Mouse (Mus musculus) mesoderm, embryonic 11.5 days (tissue): ENCODE measurements around the gene Foxa1.

Experiments used
- DNase-seq: peaks from one replicate; pipeline ENCODE4 v3.0.0-alpha.2; 2012; ENCODE audit warnings: low read depth, low spot score

Foxa1 gene

DNA sequence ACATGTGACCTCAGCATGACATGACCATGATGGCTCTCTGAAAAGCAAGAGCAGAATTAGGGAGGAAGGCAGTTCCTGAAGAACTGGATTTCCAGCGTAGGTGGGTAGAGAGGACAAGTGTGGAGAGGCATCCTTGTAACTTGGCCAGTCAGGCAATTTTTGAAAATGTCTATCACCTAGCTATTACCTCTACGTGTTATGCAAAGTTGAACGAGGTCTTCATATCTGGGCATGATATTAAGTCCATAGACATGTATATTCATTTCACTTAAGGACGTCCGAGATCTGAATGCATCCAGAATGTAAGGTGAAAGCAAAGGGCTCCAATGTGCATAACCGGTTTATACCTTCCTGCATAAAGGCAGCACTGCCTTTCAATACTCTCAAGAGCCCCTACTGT is 5.6 kb downstream of the Foxa1 start:
- no peak for DNase-seq

DNA sequence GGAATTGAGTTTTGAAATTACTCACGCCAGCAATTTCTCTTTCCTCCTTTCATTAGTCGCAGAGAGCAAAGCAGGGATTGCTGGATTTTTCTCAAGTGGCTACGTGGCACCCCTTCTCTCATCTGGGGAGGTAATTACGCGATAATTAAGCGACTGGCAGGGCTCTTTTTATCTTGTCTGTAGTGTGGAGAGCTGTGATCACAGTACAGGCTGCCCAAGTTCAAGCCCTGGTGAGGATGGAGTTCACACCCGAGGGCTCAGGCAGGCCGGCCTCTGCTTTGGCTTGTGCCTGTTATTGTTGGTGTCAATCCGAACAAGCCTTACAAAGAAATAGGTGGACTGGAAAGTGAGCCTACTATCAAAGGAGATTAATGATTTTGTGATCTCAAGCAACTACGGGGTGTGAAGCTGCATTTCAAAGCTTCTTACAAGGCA is 7.1 kb downstream of the Foxa1 start:
- DNase-seq: no peak

DNA sequence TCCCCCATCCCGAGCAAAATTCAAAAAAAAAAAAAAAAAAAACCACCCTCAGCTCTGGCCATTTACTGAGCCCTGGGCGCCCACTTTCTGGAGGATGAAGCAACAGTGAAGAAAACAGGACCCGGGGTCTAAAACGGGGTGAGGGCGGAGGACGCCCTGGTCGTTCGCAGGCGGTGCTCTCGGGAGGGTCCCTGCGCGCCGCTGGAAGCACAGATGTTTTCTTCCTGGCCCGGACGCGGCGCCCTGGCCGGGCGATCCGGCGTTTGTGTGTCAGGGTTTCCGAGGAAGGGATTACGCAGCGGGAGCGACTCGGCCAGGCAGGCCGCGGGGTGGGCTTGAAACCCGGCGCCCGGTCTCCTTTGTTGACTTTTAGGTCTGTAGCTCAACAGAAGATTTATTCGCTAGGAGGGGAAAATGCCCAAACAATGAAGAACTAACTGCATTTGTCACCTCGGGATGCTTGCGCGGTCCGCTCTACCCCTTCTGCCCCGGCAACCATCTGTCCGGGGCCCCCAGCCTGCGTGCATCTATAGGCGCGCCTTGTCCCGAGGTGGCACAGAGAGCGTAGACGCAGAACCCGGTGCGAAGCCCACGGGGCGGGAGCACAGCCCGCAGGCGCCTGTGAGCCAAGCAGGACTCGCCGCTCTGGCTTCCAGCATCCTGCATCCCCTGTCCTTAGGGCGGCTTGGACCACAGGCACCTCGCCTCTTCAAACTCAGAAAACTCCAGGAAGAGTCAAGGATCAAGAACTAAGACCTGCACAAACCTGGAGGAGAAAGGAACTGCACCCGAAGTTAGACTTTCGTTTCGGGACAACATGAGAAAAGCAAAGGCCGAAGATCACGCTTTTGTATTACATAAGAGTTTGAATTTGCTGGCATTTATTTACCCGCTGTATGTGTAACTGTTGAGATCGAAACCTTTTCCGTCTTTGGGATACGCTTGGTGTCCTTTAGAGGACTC is 7.8 kb downstream of the Foxa1 start:
- peak; percentile 66 for DNase-seq

DNA sequence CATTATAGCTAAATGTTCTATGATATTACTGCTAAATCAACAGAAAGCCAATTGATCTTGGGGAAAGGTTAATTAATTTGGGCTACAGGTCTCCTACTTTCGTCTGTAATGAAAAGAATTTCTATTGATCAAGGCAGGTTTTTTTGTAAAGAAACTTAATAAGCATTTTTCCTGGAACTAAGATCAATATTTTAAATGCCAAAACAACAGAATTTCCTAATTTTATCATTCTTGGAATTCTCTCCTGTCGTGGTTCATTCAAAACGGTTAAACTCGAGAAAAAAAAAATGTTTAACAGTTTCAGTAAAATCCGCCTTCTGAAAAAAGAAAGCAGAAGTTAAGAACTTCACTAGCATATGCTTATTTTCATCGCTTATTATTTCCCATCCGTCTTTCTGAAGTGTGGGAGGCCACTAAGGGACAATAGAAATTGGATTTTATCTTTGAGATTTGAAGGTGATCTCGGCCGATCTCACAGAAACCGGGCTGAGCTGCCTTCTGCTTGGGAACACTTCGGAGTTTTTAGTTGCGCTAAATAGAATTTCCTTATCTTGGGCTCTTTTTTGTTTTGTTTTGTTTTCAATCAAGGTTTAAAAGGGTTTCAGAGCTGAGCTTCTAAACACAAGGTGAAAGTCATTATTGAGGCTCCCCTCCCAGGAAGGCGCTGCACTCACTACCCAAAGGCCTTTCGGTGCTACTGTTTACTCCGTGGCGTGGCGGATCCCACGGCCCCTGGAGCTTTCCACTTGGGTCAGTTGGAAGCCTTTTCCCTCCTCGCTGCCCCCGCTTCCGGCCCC is 8.7 kb downstream of the Foxa1 start:
- DNase-seq: no peak

DNA sequence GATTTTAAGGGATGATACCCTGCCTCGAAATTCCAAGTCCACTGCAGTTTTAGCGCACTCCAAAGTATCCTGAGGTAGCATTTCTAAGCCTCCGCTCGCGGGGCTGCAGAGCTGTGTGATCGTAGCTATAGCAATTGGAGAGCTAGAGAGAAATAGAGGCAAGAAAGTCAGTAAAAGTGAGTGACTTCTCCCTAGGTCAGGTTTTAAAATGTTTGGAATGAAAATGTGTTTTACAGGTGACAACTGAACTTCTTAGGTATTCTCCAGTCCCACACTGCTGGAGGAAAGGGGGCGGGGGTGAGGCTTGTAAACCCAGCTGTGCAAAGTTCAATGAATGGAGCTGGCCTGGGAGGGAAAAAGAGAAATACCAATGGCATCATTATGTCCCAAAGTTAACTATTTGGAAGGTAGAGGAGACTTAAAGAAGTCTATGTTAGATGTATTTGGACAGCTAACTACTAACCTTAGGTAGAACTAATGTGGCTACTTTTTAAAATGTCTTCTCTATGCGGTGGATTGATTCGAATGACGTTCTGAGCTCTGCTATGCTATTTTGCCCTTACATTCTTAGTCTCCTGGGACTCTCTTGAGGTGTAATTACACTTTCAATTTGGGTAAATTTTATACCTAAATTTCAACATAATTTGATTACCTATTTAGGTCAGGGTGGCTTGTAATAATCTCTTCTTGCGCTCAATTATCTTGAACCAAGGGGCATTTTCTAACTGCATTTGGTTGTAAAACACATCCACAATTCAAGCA is 9.6 kb downstream of the Foxa1 start:
- no peak for DNase-seq

DNA sequence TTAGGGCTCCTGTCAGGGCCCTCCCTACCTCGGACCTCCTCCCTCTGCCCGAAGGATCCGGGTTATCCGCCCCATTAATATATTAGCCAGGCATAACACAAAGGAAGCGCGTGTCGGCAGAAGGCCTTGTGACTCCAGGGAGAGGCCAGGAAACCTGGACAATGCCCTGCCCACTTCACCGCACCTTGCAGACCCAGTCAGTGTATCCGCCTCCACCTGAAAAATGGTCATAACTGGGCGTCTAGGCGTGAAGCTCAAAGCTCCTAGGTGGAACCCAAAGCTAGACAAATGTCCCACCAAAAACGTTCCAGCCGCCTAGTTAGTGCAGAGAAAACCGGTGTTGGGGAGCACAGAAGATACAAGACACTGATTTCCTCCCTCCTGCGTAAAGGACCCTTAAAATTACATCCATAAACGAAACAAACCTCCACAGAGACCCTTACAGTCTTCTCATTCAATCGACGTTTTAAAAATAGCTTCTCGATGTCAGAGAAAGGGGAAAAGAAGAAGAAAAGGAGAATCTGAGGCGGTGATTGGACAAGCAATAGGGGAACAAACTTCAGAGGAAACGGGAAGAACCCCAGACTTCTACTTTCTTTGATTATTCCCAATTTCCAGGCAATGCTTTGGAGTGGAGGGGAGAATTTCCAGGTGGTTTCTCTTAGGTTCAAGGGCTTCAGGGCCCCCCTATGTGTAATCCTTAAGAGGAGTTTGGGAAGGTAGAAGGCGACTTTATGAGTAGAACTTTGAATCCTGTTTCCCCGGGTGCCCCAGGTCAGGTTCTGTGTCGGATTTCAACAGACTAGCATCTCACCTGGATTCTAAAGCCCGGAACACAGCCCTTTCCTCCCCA is 10.4 kb downstream of the Foxa1 start:
- no peak for DNase-seq

DNA sequence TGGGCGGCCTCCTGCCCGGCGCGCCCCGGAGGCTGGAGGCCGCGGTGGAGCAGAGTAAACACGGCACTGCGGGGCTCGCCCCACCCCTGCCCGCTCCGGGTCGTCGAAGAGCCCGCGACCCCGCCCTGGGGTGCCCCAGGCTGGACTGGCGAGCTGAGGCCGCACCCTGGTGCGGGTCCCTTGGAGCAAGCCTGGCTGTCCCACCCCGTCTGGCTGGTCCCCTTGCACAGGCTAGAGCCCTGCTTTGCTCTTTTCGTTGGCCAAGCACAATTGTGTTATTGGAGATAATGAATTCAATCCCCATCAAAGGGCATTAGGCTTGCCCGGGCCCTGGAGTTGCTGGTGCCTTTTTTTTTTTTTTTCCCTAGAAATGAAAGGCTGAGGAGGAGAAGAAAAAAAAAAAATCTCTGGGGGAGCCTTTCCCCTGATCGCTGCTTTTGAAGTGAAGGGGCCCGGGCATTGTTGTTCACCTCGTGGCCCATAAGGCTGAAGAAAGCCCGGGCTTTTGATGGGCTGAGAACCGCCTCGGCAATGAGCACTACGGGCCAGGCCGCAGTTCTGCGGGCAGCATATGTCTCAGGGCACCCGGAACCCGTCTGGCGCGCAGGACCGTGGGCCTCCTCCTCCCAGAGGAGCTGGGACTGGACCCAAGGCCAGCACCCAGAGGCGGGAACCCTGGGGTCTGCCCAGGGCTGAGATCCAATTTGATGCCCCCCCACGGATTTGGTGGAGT is 11.7 kb downstream of the Foxa1 start:
- no peak for DNase-seq

DNA sequence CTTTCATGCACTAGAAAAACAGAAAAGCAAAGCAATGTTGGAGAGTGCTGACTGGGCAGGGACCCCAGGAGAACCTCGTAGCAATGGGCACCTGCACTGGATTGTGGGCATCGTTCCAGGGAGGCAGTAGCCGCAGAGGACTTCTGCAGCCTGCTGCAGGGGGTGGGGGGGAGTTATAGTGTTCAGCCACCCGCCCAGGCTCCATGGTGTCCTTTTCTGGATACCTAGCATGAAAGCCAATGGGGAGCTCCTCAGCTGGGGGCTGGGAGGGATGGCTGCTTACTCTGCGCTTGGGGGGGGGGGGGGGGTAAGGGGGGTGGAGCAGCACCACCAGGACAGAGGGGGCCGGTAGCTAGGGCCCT is 12.2 kb downstream of the Foxa1 start:
- DNase-seq: no peak

DNA sequence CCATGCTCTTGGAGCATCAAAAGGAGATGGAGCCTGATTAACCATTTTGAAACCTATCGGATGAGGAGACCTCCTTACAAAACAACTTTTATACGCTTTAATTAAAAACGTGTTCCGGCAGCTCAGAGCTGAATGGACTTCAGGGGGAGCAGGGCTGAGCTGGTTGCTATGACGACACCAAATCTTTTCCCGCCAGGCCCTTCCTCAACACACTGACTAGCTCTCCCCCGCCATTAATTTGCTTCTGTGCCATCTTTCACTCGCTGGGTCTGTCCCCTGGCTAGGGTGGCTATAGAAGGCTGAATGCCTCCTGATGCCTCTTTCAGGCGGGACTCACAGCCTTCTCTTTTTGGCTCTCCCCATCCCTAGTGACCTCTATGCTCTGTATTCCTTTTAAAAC is 16.2 kb downstream of the Foxa1 start:
- peak; percentile 46 for DNase-seq

DNA sequence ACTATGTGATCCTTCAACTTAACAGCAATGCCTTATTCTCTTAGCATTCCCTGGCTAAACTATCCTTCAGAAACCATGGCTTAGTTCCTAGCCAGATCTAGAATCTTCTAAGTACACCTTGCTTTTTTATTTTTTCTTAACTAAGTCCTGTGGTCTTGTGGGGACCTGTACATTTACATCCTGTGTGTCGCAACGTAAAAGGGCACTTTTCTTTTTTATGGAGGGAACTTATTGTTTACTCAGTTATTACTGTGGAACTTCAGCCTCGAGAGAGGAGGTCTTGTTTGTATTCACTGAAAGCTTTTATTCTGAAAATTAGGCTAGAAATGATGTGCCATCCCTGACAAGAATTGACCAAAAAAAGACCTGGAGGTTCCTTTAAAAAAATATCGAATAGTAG is 18.4 kb downstream of the Foxa1 start:
- DNase-seq: no peak

DNA sequence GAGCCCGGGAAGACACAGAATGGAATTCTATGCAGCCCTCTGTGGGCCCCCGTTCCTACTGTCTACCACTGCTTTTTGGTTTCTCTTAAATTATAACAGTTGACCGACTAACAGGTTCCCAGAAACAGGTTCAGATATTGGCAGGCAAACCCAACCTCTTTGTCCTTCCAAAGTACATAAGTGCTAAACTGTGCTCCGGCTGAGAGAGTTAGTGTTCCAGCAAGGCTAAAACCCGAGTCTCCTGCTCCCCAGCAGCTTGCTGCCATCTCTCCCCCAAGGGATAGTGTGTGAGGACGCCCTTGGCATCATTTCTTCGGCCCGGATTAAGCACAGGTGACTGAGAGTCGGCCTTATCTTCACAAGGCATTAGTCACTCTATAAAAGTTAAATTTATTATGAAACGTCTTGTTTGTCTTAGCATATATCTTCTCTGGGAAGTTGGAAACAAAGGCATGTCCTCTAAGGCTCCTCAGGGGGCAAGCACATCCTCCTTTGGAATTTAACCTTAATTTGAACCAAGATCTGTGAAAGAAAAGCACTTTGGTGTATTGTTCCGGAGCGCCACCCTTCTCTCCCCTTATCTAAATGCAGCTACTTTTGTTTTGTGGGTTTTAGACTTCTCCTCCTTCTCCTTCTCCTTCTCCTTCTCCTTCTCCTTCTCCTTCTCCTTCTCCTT is 30.9 kb downstream of the Foxa1 start:
- DNase-seq: no peak

DNA sequence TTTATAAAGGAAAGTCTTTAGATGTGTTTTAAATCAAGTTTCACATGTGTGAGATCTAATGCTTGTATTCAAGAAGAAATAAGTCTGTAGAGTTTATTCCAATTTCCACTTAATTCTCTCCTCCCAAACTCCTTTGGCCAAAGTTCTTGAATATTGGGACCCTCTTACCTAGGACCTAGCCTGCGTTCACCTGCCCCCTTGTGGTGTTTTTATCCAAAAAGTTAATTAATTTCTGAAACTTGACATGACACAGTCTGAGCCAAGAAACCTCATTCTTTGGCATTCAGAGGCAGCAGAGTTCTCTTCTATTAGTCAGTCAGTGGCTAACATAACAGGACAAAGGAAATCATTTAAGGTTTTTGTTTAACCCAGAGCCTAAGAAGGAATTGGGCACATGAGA is 32.2 kb downstream of the Foxa1 start:
- DNase-seq: no peak

DNA sequence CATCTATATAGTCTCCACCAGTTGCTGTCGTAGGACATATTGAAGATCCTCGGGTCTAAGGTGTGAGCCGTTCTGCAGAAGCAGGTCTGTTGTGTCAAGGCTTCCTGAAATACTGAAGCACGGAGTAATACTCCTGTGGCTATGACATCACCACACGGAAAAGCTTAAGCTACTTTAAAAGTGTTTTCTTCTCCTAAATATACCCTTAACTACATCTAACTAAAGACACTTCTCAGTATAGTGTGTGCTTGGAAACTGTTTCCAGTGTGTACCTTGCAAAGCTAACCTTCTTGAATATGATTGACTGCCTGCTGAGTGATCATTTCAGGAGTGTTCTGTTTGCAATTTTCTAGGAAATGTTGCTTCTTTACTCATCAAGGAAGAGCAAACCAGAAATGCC is 35.2 kb downstream of the Foxa1 start:
- no peak for DNase-seq

DNA sequence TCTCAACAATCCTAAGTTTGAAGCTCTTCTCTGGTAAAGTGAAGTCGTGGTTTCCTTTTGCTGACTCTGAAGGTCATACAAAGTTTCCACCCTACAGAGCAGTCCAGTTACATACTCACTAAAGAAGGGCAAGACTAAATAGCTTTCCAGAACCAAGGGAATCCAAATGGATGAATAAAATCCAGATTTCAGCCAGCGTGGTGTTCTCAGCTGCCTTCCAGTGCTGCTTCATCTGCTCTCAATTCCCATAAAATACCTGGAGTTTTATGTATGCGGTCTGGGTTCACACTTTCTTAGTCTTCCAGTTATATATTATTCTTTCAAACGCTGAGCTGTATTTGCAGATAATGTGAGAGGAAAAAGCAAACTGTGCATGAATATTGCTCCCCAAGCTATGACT is 35.6 kb downstream of the Foxa1 start:
- DNase-seq: no peak

DNA sequence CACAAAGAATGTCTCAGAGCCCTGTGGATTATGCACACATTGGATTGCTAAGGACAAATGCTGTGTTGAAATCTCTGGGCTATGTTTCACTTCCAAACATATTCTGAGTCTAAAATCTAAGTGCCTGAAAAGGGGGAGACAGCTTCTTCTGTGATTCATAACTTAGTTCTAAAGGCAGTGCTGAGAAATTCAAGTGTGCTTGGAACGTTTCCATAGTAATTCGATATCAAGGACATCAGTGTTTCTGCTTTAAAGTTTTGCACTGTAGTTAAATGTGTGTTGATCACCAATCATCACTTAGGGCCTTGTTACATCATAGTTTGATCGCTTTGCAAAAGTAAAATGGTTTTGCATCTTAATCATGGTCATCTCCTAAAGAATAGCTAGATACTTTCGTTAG is 37.0 kb downstream of the Foxa1 start:
- no peak for DNase-seq

DNA sequence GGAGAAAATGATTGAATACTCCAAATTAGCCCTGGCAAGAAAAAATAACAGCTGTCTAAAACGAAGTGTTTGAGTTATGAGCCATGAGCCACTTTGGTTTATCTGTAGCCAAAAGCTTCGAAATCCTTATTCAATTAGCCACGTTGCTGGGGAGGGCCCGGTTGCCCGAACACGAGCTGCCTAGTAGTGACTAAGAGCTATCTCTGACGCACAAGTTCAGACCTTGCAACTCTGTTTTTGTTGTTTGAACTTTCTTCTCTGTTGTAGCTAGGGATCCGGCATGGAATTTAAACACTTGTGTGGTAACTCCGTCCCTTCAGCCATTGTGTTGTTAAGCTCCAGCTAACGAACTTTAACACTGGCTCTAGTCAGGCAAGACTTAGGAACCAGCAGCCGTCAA is 37.8 kb downstream of the Foxa1 start:
- no peak for DNase-seq

DNA sequence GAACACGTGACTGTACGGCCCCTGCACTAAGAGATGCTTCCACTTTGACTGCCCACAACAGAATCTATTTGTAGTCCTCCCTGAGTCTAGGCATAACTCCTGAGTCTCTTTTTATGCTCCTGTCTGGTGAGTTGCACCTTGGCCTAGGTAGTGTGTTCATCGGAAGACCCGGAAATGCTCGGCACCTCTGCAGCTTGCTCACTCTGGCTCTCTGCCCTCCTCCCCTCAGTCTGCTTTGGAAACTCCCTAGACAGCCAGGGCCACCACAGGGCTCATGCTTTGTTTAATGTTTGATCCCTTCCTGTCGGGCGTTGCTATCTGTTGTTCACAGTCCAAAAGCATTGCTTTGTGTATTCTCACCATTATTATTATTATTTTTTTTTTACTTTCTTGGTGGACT is 41.4 kb downstream of the Foxa1 start:
- no peak for DNase-seq

DNA sequence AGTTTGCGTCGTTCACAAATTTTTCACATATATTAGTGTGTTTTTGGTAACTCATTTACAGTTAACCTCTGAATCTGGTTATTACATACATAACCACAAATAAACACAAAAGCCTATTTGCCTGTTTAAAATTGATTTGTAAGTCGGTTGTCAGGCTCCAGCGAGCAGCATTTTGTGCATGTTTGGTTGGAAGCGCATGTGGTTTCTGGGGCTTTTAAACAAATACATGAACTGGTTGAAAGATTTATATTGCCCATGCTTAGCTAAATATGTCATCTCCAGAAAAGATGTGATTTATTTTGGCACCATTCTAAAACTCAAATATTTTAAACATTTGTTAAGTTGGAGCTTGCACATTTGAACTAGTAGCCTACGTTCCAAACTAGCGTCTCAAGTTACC is 46.5 kb downstream of the Foxa1 start:
- peak; percentile 9 for DNase-seq

DNA sequence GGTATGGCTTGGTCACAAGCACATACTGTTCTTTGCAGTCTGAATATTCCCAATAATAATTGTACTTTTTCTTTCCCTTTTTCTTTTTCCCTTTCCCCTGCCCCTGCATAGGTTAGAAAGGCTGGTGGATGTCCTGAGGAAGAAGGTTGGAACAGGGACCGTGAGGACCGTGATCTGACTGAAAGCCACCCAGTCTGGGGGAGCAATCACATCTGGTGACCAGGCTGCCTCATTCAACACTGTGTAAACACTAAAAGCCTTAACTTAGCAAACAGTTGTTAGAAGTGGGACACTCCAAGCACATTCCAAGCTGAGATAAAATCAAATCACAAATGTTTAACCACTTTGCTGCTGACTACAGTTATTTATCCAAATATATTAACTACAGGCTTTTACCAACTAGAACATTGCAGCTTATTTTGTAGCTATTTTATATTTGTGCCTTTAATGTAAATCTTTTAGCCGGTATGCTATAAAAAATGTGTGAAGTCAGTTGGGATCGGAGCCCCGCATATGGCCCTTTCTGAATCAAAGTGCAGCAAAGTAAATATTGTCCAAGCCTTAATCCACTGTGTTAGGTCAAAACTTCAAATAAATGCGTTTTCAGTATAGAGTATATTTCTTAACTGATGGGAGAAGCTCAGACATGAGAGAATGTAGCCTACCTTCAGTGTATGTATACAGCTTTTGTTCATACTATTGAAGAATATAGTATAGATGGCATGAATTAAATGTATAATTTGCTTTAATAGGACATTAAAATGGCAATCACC is 50.2 kb downstream of the Foxa1 start:
- DNase-seq: peak; percentile 37
